Mouse (Mus musculus) heart, postnatal 0 days (tissue): Measurements from ENCODE around the gene Rhox3g. TPM values are rescaled to one million over a fixed set of nuclear protein-coding genes. Genes with fewer than 3 reads are reported as not detected.
"Not testable (repeated sequence)": the region's sequence is repeated elsewhere in the genome, so short reads cannot be mapped to it uniquely, and the experiment has no call there.

ENCODE experiments used
- ATAC-seq: fragments of 200-750 bp; cut with Nextera tagmentation; 2 replicates; pipeline ENCODE4 v1.8.0; 2017; ENCODE audit warnings: low read depth, moderate number of reproducible peaks, moderate library complexity; ENCODE audit not compliant: insufficient read depth
- DNase-seq: peaks from one replicate; pipeline ENCODE4 v3.0.0-alpha.2; 2016; ENCODE audit warnings: low spot score
- H3K27ac ChIP-seq: fragments of 300-500 bp; sonication (generic); 2 replicates; pipeline ENCODE4 v1.5.1; 2014; ENCODE audit warnings: low read depth, mild to moderate bottlenecking
- H3K27me3 ChIP-seq: fragments of 300-500 bp; sonication (generic); 2 replicates; pipeline ENCODE4 v1.6.1; 2014; ENCODE audit warnings: low read length, mixed read lengths; ENCODE audit not compliant: control insufficient read depth, insufficient read depth
- H3K36me3 ChIP-seq: fragments of 300-500 bp; sonication (generic); replicated peaks from 2 replicates; pipeline ENCODE4 v1.6.1; 2014; ENCODE audit warnings: low read length, mixed read lengths; ENCODE audit not compliant: control insufficient read depth, insufficient read depth
- H3K4me1 ChIP-seq: fragments of 300-500 bp; sonication (generic); 2 replicates; pipeline ENCODE4 v1.6.1; 2014; ENCODE audit warnings: antibody characterized with exemption; ENCODE audit not compliant: control insufficient read depth, insufficient read depth
- H3K4me2 ChIP-seq: fragments of 300-500 bp; sonication (generic); 2 replicates; pipeline ENCODE4 v1.6.1; 2014; ENCODE audit warnings: low read depth, mild to moderate bottlenecking, low read length, moderate library complexity
- H3K4me3 ChIP-seq: fragments of 300-500 bp; sonication (generic); 2 replicates; pipeline ENCODE4 v1.5.1; 2014; ENCODE audit warnings: low read depth, low read length
- H3K9ac ChIP-seq: fragments of 300-500 bp; sonication (generic); replicated peaks from 2 replicates; pipeline ENCODE4 v1.6.1; 2014; ENCODE audit warnings: low read depth, low read length, mixed read lengths
- H3K9me3 ChIP-seq: fragments of 300-500 bp; sonication (generic); replicated peaks from 2 replicates; pipeline ENCODE4 v1.6.1; 2016; ENCODE audit warnings: low read length; ENCODE audit not compliant: control insufficient read depth
- WGBS: fragments of 180-500 bp; shearing (Covaris S2); extraction: QIAGEN DNeasy Blood & Tissue Kit; methylation state at CpG from one replicate; pipeline ENCODE4 v1.1.7; 2014; 5-methylcytosine and 5-hydroxymethylcytosine counted together
- polyA plus RNA-seq: library from polyadenylated mRNA; unstranded; fragments of >200 nt; fragmentation: Nextera tagmentation; extraction: Ambion mirVana; gene quantifications from 2 replicates; pipeline ENCODE4 v1.2.1, GENCODE M21; 2015
- total RNA-seq: library from RNA; depleted of rRNA; stranded (reverse); fragments of >200 nt; gene quantifications from 2 replicates; pipeline ENCODE4 v1.2.3, GENCODE M21; 2014; ENCODE audit warnings: low replicate concordance; rRNA removed

The Rhox3g gene
- total RNA-seq (not detected in 2 replicates), polyA plus RNA-seq (not detected in 2 replicates)

DNA sequence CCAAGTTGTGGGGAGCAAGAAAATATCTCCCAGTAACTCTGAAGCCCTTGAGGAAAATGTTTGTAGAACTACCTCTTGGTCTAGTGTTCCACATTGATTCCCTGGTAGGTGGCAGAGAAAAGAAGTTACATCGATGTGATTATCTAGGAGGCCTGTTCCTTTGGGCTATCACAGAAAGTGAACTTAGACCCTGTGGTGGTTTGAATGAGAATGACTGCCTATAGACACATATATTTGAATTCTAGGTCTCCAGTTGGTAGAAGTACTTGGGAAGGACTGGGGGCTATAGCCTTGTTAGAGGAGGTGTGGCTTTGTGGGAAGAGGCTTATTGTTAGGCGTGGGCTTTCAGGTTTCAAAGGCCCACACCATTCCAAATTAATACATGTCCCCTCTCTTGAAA is at the start of gene Rhox3g:
Gene Rhox3g, minus strand, starts transcription at position 101 of the 400 bp plus-strand sequence.
- H3K27ac ChIP-seq, H3K9ac ChIP-seq, H3K9me3 ChIP-seq, H3K36me3 ChIP-seq, H3K4me3 ChIP-seq, H3K4me1 ChIP-seq, H3K27me3 ChIP-seq, DNase-seq, ATAC-seq, H3K4me2 ChIP-seq: not testable (repeated sequence)
- WGBS, result 76% methylated on average over 2 of the region's 2 CpGs

DNA sequence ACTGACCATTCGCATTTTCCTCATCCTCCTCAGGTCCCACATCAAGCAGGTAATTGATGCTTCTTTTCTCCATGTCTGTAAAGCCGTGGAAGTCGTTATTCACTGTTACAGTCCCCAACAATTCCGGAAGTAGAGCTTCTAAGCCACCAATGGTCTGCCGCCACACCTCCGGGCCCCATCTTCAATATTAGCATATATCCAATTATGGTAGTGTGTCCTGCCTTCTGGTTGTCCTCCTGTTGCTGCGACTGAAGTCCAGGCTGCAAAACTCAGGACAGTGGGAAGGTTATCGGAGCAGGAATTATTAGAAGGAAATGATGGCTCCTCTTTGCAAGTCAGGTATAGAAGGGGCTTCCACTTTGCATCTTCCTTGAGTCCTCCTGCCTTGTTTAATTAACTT is 44.8 kb upstream of the Rhox3g start, which contains the start of gene Rhox2h:
Gene Rhox2h, minus strand, starts transcription at position 101 of the 400 bp plus-strand sequence.
- not testable (repeated sequence) for H3K4me3 ChIP-seq, H3K27me3 ChIP-seq
- WGBS, result 78% methylated on average over 8 of the region's 8 CpGs

GRCm38 (mm10) chrX:37668664-37669063 is 40.3 kb upstream of the Rhox3g start, which contains the start of gene Rhox3h:
TSS of gene Rhox3h (minus strand) at chrX:37668764.
- H3K4me3 ChIP-seq, H3K36me3 ChIP-seq, H3K4me2 ChIP-seq, H3K4me1 ChIP-seq, DNase-seq, ATAC-seq, H3K27ac ChIP-seq, H3K9ac ChIP-seq, H3K27me3 ChIP-seq, H3K9me3 ChIP-seq: not testable (repeated sequence)
- 75% methylated on average over 1 of the region's 3 CpGs for WGBS

More for the DNA sequence above, 44.8 kb upstream of the Rhox3g start, which contains the start of gene Rhox2h:
- not testable (repeated sequence) for H3K4me2 ChIP-seq, H3K36me3 ChIP-seq, H3K9me3 ChIP-seq, H3K9ac ChIP-seq, H3K4me1 ChIP-seq, DNase-seq, ATAC-seq, H3K27ac ChIP-seq

DNA sequence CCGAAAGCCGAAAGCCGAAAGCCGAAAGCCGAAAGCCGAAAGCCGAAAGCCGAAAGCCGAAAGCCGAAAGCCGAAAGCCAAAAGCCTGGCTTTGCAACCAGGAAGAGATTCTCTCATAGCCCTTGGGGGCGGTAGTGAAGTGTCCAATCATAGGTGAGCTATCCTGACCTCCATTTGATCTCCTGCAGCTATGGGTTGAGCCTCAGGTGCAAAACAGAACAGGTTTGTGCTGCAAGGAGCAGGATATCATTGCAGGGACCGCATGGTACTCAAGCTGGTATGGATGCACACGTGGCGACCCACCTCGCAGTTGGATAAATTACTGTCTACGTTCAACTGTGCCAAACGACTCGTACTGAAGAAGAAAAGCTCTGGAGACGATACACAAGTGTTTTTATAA is 22.8 kb upstream of the Rhox3g start, which contains the start of gene Rhox4g:
Gene Rhox4g, minus strand, starts transcription at position 101 of the 400 bp plus-strand sequence.
- H3K36me3 ChIP-seq, H3K4me2 ChIP-seq, H3K4me3 ChIP-seq, H3K27me3 ChIP-seq, H3K27ac ChIP-seq, DNase-seq, H3K4me1 ChIP-seq, H3K9me3 ChIP-seq, ATAC-seq, H3K9ac ChIP-seq: not testable (repeated sequence)
- WGBS, result 89% methylated on average over 16 of the region's 20 CpGs

GRCm38 (mm10) chrX:37643370-37643769 is 15.0 kb upstream of the Rhox3g start, which contains the start of gene Rhox2g:
TSS of gene Rhox2g (minus strand) at chrX:37643470.
- not testable (repeated sequence) for H3K4me1 ChIP-seq, H3K27me3 ChIP-seq, H3K9me3 ChIP-seq, H3K4me3 ChIP-seq, ATAC-seq, H3K27ac ChIP-seq, H3K9ac ChIP-seq, H3K36me3 ChIP-seq, H3K4me2 ChIP-seq, DNase-seq
- 81% methylated on average over 6 of the region's 6 CpGs for WGBS

DNA sequence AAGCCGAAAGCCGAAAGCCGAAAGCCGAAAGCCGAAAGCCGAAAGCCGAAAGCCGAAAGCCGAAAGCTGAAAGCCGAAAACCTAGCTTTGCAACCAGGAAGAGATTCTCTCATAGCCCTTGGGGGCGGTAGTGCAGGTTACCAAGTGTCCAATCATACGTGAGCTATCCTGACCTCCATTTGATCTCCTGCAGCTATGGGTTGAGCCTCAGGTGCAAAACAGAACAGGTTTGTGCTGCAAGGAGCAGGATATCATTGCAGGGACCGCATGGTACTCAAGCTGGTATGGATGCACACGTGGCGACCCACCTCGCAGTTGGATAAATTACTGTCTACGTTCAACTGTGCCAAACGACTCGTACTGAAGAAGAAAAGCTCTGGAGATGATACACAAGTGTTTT is 20.8 kb downstream of the Rhox3g start, which contains the start of gene Rhox4f:
Gene Rhox4f, minus strand, starts transcription at position 101 of the 400 bp plus-strand sequence.
- not testable (repeated sequence) for H3K4me3 ChIP-seq, H3K4me2 ChIP-seq, ATAC-seq, H3K27me3 ChIP-seq, DNase-seq, H3K9ac ChIP-seq, H3K27ac ChIP-seq, H3K4me1 ChIP-seq, H3K9me3 ChIP-seq, H3K36me3 ChIP-seq
- 86% methylated on average over 14 of the region's 19 CpGs for WGBS

DNA sequence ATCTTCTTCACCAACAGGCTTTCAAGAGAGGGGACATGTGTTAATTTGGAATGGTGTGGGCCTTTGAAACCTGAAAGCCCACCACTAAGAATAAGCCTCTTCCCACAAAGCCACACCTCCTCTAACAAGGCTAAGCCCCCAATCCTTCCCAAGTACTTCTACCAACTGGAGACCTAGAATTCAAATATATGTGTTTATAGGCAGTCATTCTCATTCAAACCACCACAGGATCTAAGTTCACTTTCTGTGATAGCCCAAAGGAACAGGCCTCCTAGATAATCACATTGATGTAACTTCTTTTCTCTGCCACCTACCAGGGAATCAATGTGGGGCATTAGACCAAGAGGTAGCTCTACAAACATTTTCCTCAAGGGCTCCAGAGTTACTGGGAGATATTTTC is 47.7 kb downstream of the Rhox3g start, which contains the start of gene Rhox3f:
Gene Rhox3f, plus strand, starts transcription at position 301 of the 400 bp plus-strand sequence.
- not testable (repeated sequence) for H3K4me1 ChIP-seq, H3K4me2 ChIP-seq

More for the DNA sequence above, 47.7 kb downstream of the Rhox3g start, which contains the start of gene Rhox3f:
- not testable (repeated sequence) for ATAC-seq, H3K27ac ChIP-seq, H3K4me3 ChIP-seq, H3K9me3 ChIP-seq, H3K27me3 ChIP-seq, DNase-seq, H3K36me3 ChIP-seq, H3K9ac ChIP-seq
